8 mouse cellular contexts compared by ENCODE assay signal in genomic region chr12:79751781-79752180, GRCm38 (mm10).
DNase-seq lines count a peak whose midpoint lies in the region; ATAC-seq and TF ChIP-seq lines count a peak whose summit lies in the region.

No protein-coding gene starts in this region.

- ATAC-seq in heart, embryonic 11.5 days (replicated peaks; ENCODE audit: insufficient number of reproducible peaks, low FRiP score, low TSS enrichment), result no peak
- no peak for ATAC-seq in heart, embryonic 15.5 days (replicated peaks; ENCODE audit: insufficient number of reproducible peaks, insufficient read depth, low FRiP score, low read depth)
- ATAC-seq in neural tube, embryonic 13.5 days (ENCODE audit: low read depth), result no peak
- ATAC-seq in monocyte, adult 5-6 weeks (replicated peaks; ENCODE audit: insufficient number of reproducible peaks, low FRiP score, low TSS enrichment, poor library complexity, severe bottlenecking), result no peak

- no peaks in the 10 kb centered on the region for H3K79me2 ChIP-seq in heart, adult 2 months (replicated peaks; ENCODE audit: control insufficient read depth, insufficient read depth, low read length)

- H3K9ac ChIP-seq in heart, adult 2 months (ENCODE audit: low read depth, low read length), result no peak overlapping the region
- H3K9ac ChIP-seq in heart, embryonic 11.5 days (ENCODE audit: low read depth, low read length), result no peak overlapping the region
- peak overlapping the region; percentile 17; the same call in 1 of the 2 replicates for H3K9ac ChIP-seq in heart, embryonic 15.5 days
- H3K9ac ChIP-seq in neural tube, embryonic 13.5 days, result peak overlapping the region; percentile 50; the same call in 1 of the 2 replicates

- no peak overlapping the region for H3K4me2 ChIP-seq in heart, embryonic 11.5 days
- no peak overlapping the region for H3K4me2 ChIP-seq in heart, embryonic 15.5 days
- H3K4me2 ChIP-seq in neural tube, embryonic 13.5 days, result peak overlapping the region; percentile 16; the same call in 1 of the 2 replicates

- no peaks in the 10 kb centered on the region for H3K27me3 ChIP-seq in heart, adult 2 months (ENCODE audit: control insufficient read depth, insufficient read depth, low read length)
- no peaks in the 10 kb centered on the region for H3K27me3 ChIP-seq in heart, embryonic 11.5 days (ENCODE audit: control insufficient read depth, insufficient read depth, low read length)
- no peaks in the 10 kb centered on the region for H3K27me3 ChIP-seq in heart, embryonic 15.5 days
- H3K27me3 ChIP-seq in neural tube, embryonic 13.5 days, result no peaks in the 10 kb centered on the region

- intact Hi-C loops in heart, adult 2 months (cut with DNase I), result loop anchor here (5.0 kb wide), 1 partner anchor 86 kb away; no protein-coding TSS in a partner anchor

- peak; percentile 30; the same call in 1 of the 2 replicates for TF ChIP-seq POLR2A in heart, adult 2 months (IDR thresholded peaks at IDR 0.05; ENCODE audit: insufficient read depth, low read depth, low read length)

- no peak for TF ChIP-seq CTCF in heart, adult 2 months (IDR thresholded peaks at IDR 0.05)

- DNase-seq in heart, adult 2 months, result peak; percentile 53 to 71
- DNase-seq in adrenal gland, postnatal 25 days, result peak; percentile 38
- peak; percentile 49 to 75 for DNase-seq in kidney, postnatal 25 days
- DNase-seq in adipocyte (ENCODE audit: low spot score), result no peak

- H3K4me1 ChIP-seq in heart, adult 2 months (ENCODE audit: control insufficient read depth, insufficient read depth, low read length), result peaks cover 23% of the 10 kb centered on the region
- peaks cover 38% of the 10 kb centered on the region for H3K4me1 ChIP-seq in heart, embryonic 11.5 days (ENCODE audit: control insufficient read depth, insufficient read depth, low read length)
- peaks cover 59% of the 10 kb centered on the region for H3K4me1 ChIP-seq in heart, embryonic 15.5 days (replicated peaks)
- H3K4me1 ChIP-seq in neural tube, embryonic 13.5 days (replicated peaks), result peaks cover 62% of the 10 kb centered on the region

- 41% methylated on average over 8 of the region's 8 CpGs for WGBS in heart, adult 2 months
- WGBS in heart, embryonic 11.5 days (ENCODE audit: insufficient replicate concordance), result 50% methylated on average over 8 of the region's 8 CpGs
- WGBS in heart, embryonic 15.5 days, result 55% methylated on average over 8 of the region's 8 CpGs
- 10% methylated on average over 8 of the region's 8 CpGs for WGBS in neural tube, embryonic 13.5 days

- H3K27ac ChIP-seq in heart, adult 2 months, result peak overlapping the region; percentile 55
- H3K27ac ChIP-seq in heart, embryonic 11.5 days (ENCODE audit: low read depth, low read length), result no peak overlapping the region
- H3K27ac ChIP-seq in heart, embryonic 15.5 days, result peak overlapping the region; percentile 72
- peak overlapping the region; percentile 89 for H3K27ac ChIP-seq in neural tube, embryonic 13.5 days (replicated peaks)

- no peak overlapping the region for H3K4me3 ChIP-seq in heart, adult 2 months
- H3K4me3 ChIP-seq in heart, embryonic 11.5 days (ENCODE audit: low read depth, low read length), result no peak overlapping the region
- H3K4me3 ChIP-seq in heart, embryonic 15.5 days, result no peak overlapping the region
- no peak overlapping the region for H3K4me3 ChIP-seq in neural tube, embryonic 13.5 days

- peaks cover 3% of the 10 kb centered on the region; the same call in 1 of the 2 replicates for H3K36me3 ChIP-seq in heart, adult 2 months (ENCODE audit: control insufficient read depth, insufficient read depth, low read length)
- no peaks in the 10 kb centered on the region for H3K36me3 ChIP-seq in heart, embryonic 11.5 days (ENCODE audit: control insufficient read depth, insufficient read depth, low read length)
- no peaks in the 10 kb centered on the region for H3K36me3 ChIP-seq in heart, embryonic 15.5 days
- H3K36me3 ChIP-seq in neural tube, embryonic 13.5 days, result no peaks in the 10 kb centered on the region

- no peak for TF ChIP-seq EP300 in heart, adult 2 months (IDR thresholded peaks at IDR 0.05; ENCODE audit: insufficient read depth, low read depth, low read length)

- H3K9me3 ChIP-seq in heart, embryonic 11.5 days (replicated peaks; ENCODE audit: control insufficient read depth, low read length), result no peaks in the 10 kb centered on the region
- no peaks in the 10 kb centered on the region for H3K9me3 ChIP-seq in heart, embryonic 15.5 days (replicated peaks)
- no peaks in the 10 kb centered on the region for H3K9me3 ChIP-seq in neural tube, embryonic 13.5 days

Comparison
In these comparisons a context has a peak if more than half of its experiments do, and no peak if none do; other contexts are left out.
1. H3K9ac ChIP-seq: peak in heart, embryonic 15.5 days (single experiment) and neural tube, embryonic 13.5 days (single experiment); none in heart, adult 2 months (single experiment) and heart, embryonic 11.5 days (single experiment).